Mouse (Mus musculus) large intestine, adult 2 months (tissue): ENCODE measurements around the gene Fli1. TPM values are rescaled to one million over a fixed set of nuclear protein-coding genes. Genes with fewer than 3 reads are reported as not detected.

Experiments
- DNase-seq: peaks from one replicate; pipeline ENCODE4 v3.0.0-alpha.2; 2012; ENCODE audit warnings: low read depth, low spot score
- WGBS: fragments of 180-500 bp; shearing (Covaris S2); methylation state at CpG from one replicate; pipeline ENCODE4 v1.1.7; 2018; 5-methylcytosine and 5-hydroxymethylcytosine counted together
- polyA plus RNA-seq: library from polyadenylated mRNA; depleted of rRNA; stranded (reverse); fragments of >200 nt; gene quantifications from 2 replicates; pipeline ENCODE4 v1.2.3, GENCODE M21; 2012; rRNA removed

Fli1 gene
- 2.2 and 4.7 TPM in 2 replicates for polyA plus RNA-seq

GRCm38 (mm10) chr9:32542212-32543039, at the start of gene Fli1:
Fli1 (minus strand) TSS chr9:32542861.
- no peak for DNase-seq
- WGBS: 3% methylated on average over 41 of the region's 41 CpGs

DNA sequence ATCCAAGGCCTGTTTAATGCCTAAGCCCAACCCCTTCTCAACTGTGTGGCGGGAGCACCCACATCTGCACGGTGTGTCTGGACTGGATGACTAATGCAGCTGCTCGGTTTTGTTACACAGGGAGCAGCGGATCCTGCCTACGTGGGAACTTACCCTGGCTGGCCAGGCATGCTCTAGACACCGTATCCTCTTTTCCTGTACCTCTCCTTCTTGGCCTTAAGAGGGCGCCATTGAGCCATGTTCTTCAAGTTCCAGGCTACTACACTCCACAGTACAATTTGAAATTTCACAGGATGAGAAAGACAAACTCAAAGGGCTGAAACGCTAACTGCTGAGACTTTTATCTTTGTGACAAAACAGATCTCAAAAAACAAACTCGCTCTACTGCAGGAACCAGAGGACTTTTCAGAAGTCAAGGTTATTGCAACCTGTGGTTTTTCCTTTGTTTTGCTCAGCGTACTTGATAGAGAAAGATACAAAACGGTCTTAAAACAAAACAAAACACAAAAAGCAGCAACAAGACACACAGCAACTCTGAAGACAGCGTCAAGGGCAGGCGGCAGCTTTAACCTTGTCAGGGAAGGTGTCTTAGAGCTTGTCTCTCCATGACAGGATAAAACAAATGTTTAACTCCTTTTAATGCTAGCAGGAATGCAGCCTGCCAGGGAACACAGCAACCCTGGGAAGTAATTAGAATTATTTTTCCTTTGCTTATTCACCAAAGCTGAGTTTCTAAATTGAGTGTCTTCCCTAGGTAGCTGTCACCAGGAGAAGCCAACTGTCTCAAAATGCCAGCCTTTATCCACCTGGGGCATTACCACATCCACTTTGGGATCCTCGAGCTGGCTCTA, 49.3 kb upstream of the Fli1 start:
- peak; percentile 39 for DNase-seq
- WGBS: 10% methylated on average over 14 of the region's 14 CpGs

DNA sequence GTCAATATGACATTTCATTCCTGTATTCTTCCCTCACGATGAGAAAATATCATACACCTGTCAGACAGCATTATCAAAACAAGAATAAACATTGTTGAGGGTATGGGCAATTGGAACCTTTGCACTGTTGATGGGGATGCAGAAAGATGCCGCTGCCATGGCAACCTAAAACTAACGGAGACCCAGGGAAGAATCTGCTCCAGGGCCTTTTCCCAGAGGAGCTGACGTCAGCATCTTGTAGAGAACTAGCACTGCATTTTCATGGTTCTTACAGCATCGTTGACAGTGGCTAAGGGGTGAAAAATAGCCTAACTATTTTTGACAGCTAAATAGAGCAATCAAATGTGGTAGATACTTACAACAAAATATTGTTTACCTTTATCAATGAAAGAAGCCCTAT, 47.9 kb upstream of the Fli1 start:
- 81% methylated on average over 5 of the region's 5 CpGs for WGBS

GRCm38 (mm10) chr9:32589900-32590299, 47.2 kb upstream of the Fli1 start:
- WGBS: 8% methylated on average over 8 of the region's 8 CpGs
- peak; percentile 25 for DNase-seq

More for the DNA sequence above, 47.9 kb upstream of the Fli1 start:
- DNase-seq: no peak

- no peak for DNase-seq
- WGBS: 48% methylated on average over 7 of the region's 7 CpGs
These were observed 42.7 kb upstream of the Fli1 start for GRCm38 (mm10) chr9:32585357-32585756.

DNA sequence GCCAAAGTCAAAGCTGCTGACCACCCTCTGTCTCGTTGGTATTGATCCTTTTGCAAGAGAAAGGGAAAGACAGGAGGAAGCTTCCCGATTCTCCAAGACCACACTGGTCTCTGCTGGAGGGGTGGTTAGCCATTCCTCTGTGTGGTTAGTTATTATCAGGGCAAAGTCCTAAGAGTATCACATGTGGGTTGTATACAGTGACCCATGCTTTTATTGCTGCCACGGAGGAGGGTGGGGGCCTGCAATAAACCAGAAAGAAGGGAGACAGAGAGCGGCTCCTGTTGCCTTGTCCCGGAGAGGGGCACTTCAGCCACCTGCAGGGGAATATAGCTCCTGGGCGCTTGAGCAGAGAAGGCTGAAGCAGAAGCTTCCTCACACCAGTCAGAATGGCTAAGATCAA, 41.2 kb upstream of the Fli1 start:
- DNase-seq: no peak
- 33% methylated on average over 6 of the region's 6 CpGs for WGBS

- WGBS: 79% methylated on average over 11 of the region's 11 CpGs
- DNase-seq: no peak
These were observed 39.4 kb upstream of the Fli1 start for GRCm38 (mm10) chr9:32581851-32582573.

GRCm38 (mm10) chr9:32578411-32578810, 35.8 kb upstream of the Fli1 start:
- 81% methylated on average over 2 of the region's 2 CpGs for WGBS

GRCm38 (mm10) chr9:32573638-32574037, 31.0 kb upstream of the Fli1 start:
- DNase-seq: no peak

More at GRCm38 (mm10) chr9:32578411-32578810, 35.8 kb upstream of the Fli1 start:
- no peak for DNase-seq

DNA sequence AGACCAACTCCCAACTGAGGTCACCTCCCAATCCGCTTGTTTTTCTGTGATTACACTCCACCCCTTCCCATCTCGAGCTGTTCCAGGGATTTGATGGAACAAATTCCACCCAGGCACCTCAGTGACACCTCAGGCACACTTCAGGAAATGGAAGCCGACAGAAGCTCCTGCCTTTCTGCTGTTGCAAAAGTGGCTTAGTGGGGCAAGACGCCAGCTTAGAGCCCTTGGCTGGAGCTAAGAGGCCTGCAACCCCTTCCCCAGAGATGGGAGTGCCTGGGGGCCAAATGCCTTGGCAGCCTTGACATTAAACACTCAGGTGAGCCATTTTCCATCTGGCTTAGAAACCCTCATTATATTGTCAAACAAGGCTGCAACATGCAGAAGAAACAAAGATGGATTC, 29.0 kb upstream of the Fli1 start:
- DNase-seq: no peak
- WGBS: 59% methylated on average over 4 of the region's 4 CpGs

More at GRCm38 (mm10) chr9:32573638-32574037, 31.0 kb upstream of the Fli1 start:
- WGBS: 58% methylated on average over 4 of the region's 4 CpGs

- DNase-seq: no peak
- WGBS: 82% methylated on average over 5 of the region's 5 CpGs
These were observed 27.9 kb upstream of the Fli1 start for GRCm38 (mm10) chr9:32570547-32570946.

- WGBS: 56% methylated on average over 4 of the region's 4 CpGs
These were observed 26.6 kb upstream of the Fli1 start for GRCm38 (mm10) chr9:32569261-32569660.

DNA sequence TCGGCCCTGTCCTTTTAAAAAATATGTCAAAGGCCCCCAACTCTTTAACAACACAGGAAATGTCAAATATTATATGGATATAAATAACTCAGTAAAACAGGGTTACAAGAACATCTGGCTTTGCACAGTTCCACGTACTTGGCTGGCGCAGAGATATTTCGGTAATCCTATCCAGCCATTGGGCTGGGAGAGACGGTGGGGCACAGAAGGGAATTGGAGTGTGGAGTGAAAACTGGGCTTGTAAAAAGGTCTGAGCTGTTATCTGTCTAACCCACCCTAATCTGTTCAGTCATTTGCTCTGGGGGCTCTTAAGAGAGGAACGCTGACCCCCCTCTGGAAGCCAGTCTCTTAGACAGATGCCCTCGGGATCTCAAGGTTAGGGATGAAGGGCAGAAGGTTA, 24.9 kb upstream of the Fli1 start:
- no peak for DNase-seq
- WGBS: 62% methylated on average over 7 of the region's 7 CpGs

More at GRCm38 (mm10) chr9:32569261-32569660, 26.6 kb upstream of the Fli1 start:
- no peak for DNase-seq

DNA sequence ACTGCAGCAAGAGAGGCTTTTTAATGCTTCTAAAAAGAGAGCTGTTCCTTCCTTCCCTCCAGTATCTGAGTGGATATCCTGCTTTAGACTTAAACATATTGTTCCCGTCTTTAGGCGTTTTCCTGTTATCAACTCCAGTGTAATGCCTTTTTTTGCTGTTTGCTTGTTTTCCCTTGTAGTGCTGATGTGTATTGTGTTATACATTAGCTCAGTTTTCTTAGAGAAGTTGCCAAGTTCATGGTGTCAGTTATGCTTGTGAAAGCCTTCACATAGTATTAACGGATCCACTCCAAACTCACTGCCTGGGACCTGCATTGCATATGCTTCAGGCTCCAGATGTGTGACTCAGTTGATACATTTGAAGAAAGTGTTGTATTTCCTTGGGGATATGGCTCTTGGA, 22.6 kb upstream of the Fli1 start:
- DNase-seq: no peak
- 63% methylated on average over 3 of the region's 3 CpGs for WGBS

DNA sequence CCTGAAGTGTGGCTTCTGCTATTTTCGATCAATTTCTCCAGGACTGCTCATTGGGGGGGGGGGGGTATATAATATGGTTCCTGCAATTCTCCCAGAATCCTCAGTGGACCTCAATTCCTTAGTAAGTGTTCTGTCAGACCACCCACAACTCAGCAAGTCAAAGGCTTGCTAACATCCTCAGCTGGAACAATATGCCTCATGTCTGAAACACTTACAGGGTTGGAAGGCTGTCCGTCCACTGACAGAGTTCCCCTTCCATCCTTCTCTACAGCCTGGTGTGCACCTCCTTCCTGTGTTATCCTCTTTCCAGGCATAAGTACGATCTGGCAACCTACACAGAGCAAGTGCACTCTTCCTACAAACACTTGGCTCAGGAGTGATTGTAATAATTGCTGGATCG, 20.2 kb upstream of the Fli1 start:
- no peak for DNase-seq
- 56% methylated on average over 4 of the region's 4 CpGs for WGBS

- WGBS: 6% methylated on average over 9 of the region's 9 CpGs
- DNase-seq: no peak
These were observed 19.7 kb upstream of the Fli1 start for GRCm38 (mm10) chr9:32562409-32562808.

- 88% methylated on average over 14 of the region's 14 CpGs for WGBS
These were observed 18.7 kb upstream of the Fli1 start for GRCm38 (mm10) chr9:32561190-32561890.

GRCm38 (mm10) chr9:32559859-32560258, 17.2 kb upstream of the Fli1 start:
- WGBS: 79% methylated on average over 8 of the region's 8 CpGs

More at GRCm38 (mm10) chr9:32561190-32561890, 18.7 kb upstream of the Fli1 start:
- no peak for DNase-seq

DNA sequence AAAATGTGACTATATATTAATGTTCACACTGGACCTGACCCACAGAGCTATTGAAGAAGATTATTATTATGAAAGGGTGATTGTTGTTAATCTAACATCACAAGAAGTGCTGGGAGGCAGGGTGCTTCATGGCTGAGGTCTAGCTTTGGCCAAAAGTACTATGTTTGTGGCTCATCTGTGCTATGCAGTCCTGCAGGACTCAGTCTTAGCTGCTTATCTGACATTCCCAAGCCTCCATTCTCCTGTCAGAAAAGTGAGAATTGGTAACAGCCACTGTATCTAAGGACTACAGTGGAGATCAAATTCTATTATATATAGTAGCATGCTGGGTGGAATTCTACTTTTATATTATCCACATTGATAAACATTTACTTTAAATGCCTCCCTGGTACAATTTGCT, 16.8 kb upstream of the Fli1 start:
- no peak for DNase-seq

More at GRCm38 (mm10) chr9:32559859-32560258, 17.2 kb upstream of the Fli1 start:
- no peak for DNase-seq
